Mouse (Mus musculus) NIH3T3 (cell line): Measurements from ENCODE around the gene Gm9999.

Experiments
- DNase-seq: peaks from one replicate; pipeline ENCODE4 v3.0.0-alpha.2; 2012; ENCODE audit warnings: low read depth

Gene Gm9999

DNA sequence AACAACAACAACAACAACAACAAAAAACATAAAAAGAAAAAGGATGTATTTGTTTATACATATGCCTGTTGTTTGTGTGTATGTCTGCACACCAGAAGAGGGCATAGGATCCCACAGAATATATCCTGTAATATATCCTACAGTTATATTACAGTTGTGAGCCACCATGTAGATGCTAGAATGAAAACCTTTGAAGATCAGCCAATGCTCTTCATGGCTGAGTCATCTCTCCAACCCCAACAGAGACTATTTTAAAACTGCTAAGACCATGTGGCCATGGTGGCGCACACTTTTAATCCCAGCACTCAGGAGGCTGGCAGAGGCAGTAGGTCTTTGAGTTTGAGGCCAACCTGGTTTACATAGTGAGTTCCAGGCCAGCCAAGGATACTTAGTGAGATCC, 44.1 kb downstream of the Gm9999 start:
- DNase-seq = peak; percentile 72

- peak; percentile 91 for DNase-seq
These were observed 47.3 kb downstream of the Gm9999 start for GRCm38 (mm10) chr7:47030517-47031193.

- DNase-seq = peak; percentile 93
These were observed 48.0 kb downstream of the Gm9999 start for GRCm38 (mm10) chr7:47031371-47031770.

GRCm38 (mm10) chr7:47034785-47035384, 51.5 kb downstream of the Gm9999 start:
- no peak for DNase-seq

DNA sequence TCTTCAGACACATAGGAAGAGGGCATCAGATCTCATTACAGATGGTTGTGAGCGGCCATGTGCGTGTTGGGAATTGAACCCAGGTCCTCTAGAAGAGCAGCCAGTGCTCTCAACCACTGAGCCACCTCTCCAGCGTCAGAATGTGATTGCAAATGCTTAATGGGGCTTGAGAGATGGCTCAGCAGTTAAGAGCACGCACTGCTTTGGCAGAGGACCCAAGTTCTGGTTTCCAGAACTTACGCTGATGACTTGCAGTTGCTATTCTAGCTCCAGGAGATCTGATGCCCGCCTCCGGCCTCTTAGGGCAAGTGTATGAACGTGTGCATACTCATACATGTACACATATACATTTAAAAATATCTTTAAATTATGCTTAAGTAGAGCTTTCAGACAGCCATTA, 52.0 kb downstream of the Gm9999 start:
- DNase-seq = peak; percentile 53
